Mouse (Mus musculus) E14TG2a.4 (cell line): ENCODE data around the gene Aif1.
A peak's percentile ranks its signal among the peaks of the same experiment; 100 is the strongest.

Experiments used
- H3K27me3 ChIP-seq: 2 replicates; pipeline ENCODE4 v1.6.1; 2014; ENCODE audit warnings: low read length, control low read depth; ENCODE audit not compliant: insufficient read depth
- H3K36me3 ChIP-seq: 2 replicates; pipeline ENCODE4 v1.6.1; 2014; ENCODE audit warnings: low read length, control low read depth; ENCODE audit not compliant: insufficient read depth
- H3K4me1 ChIP-seq: replicated peaks from 2 replicates; pipeline ENCODE4 v1.6.1; 2014; ENCODE audit warnings: low read depth, low read length, control low read depth
- H3K4me3 ChIP-seq: replicated peaks from 2 replicates; pipeline ENCODE4 v1.5.1; 2014; ENCODE audit warnings: mild to moderate bottlenecking, low read length
- H3K9me3 ChIP-seq: 2 replicates; pipeline ENCODE4 v1.6.1; 2014; ENCODE audit warnings: low read length, control low read depth
- CTCF ChIP-seq: conservative IDR thresholded peaks from 2 replicates; pipeline ENCODE4 v1.5.1; 2014; ENCODE audit warnings: low read length
- NANOG ChIP-seq: IDR thresholded peaks from 2 replicates; pipeline ENCODE4 v1.6.1; 2014; ENCODE audit warnings: borderline replicate concordance, low read length, mixed read lengths
- POU5F1 ChIP-seq: IDR thresholded peaks from 2 replicates; pipeline ENCODE4 v1.6.1; 2014; ENCODE audit warnings: low read length, borderline replicate concordance

Aif1 gene

GRCm38 (mm10) chr17:35165451-35166155 lies 10.3 kb downstream of the Aif1 start:
- Histone ChIP-seq H3K27me3 (0 out of 2 replicates have a peak, but pooled peaks cover 3% of the 10 kb centered on the region), H3K36me3 (peaks cover 39% of the 10 kb centered on the region), H3K4me3 (peak overlapping the region; percentile 83), H3K4me1 (peaks cover 43% of the 10 kb centered on the region), H3K9me3 (no peaks in the 10 kb centered on the region)
- no peak for TF ChIP-seq NANOG
- no peak for TF ChIP-seq CTCF
- peak; percentile 78; the same call in 1 of the 2 replicates for TF ChIP-seq POU5F1

DNA sequence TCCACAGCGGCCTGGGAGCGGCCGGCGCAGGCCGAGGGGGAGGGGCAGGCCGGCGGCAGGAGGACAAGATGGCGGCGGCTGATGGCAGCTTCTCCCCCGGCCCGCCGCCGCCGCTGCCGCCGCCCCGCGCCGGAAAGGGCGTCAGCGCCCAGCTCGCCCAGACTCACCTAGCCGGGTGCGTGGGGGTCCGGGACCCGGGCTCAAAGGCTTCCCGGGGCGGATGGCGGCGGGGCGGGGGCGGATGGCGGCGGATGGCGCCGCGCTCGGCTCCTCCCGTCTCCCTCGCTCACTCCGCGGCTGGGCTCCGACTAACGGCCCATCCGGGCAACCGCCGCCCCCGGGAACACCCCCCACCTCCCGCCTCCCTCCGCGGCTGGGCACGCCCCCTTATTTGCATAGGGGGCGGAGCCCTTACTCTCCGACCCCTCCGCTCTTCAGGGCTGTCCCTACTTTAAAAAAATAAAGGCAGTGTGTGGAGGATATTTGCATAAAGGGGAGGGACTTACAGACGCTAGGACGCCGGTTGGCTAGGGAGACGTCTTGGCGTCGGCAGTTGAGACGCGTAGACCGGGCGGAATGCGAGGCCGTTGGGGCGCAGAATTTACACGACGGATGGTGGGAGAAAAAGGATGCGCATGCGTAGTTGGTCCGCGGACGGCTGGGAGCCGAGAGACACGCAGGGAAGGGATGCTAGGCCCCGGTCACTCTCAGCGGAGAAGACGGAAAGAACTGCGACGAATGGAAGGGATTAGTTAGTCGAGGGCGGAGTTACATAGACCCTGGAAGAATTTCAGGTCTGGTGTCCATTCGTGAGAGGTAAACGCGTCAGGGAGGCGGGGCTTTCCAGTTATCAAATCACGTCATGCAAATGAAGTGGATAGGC lies 11.1 kb downstream of the Aif1 start, which contains the start of gene Prrc2a:
Prrc2a (minus strand) TSS at position 330 of the 883 bp plus-strand sequence.
- Histone ChIP-seq H3K4me1 (peaks cover 51% of the 10 kb centered on the region), H3K4me3 (peak within 1 kb of the TSS; percentile 99), H3K36me3 (peaks cover 47% of the 10 kb centered on the region), H3K9me3 (no peaks in the 10 kb centered on the region), H3K27me3 (no peaks in the 10 kb centered on the region)
- TF ChIP-seq CTCF (no peak), POU5F1 (no peak), NANOG (no peak)

- no peak for TF ChIP-seq POU5F1
- no peak for TF ChIP-seq CTCF
- no peak for TF ChIP-seq NANOG
- Histone ChIP-seq H3K27me3 (no peaks in the 10 kb centered on the region), H3K4me3 (peak overlapping the region; percentile 99), H3K4me1 (peaks cover 57% of the 10 kb centered on the region), H3K9me3 (no peaks in the 10 kb centered on the region), H3K36me3 (peaks cover 53% of the 10 kb centered on the region)
Measured at GRCm38 (mm10) chr17:35164218-35164567, 11.7 kb downstream of the Aif1 start.

DNA sequence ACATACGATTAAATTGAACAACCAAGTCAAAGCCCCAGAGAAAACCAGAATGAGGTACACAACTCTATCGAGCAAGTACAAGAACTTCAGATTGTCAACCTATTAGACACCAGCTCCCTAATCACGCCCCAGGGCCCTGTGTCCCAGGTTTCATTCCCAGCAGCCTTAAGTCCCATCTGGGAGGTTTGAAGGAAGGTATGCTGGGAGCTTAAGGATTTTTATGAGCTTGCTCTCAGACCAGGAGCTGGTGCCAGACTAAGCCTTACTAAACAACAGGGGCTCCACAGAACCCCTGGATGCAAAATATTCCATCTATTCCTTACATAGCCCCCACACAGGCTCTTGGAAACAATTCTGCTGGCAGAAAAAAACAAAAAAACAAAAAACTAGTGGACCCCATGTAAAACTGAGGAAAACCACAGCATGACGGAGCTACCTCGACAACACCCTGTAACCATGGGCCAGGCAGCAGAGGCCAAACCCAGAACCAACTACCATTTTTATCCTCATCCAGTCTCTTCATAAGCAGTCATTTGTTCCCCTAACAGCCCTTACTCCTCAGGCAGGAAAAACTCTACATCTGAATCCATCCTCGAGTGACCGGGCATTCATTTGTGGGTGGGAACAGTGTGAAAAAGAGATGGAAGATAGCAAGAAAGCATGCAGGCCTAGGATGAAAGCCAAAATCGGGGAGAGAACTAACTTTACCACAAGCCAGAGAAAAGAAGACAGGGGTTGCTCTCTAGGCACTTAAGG lies 12.4 kb downstream of the Aif1 start:
- Histone ChIP-seq H3K4me3 (peak overlapping the region; percentile 99), H3K27me3 (no peaks in the 10 kb centered on the region), H3K4me1 (peaks cover 64% of the 10 kb centered on the region), H3K36me3 (peaks cover 60% of the 10 kb centered on the region), H3K9me3 (no peaks in the 10 kb centered on the region)
- TF ChIP-seq NANOG (no peak), CTCF (no peak)

DNA sequence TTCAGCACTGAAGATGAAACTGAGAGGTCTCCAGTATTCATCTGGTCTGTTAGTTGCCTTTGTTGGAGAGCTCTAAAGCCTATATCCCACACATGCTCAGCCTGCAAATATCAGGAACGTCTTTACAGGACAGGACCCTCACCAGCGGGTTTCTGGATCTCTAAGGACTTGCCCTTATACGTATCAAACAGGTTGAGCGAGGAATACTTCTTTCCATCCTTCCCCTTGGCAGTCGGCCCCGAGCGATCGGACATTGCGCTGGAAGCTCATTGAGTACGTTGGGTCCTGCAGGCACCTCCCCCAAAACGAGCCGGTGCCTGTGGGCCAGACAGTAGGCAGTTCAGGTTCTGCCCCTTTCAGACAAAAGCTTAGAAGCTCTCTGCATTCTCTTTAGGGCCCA lies 13.1 kb downstream of the Aif1 start:
- TF ChIP-seq CTCF (no peak), NANOG (no peak), POU5F1 (no peak)
- H3K9me3 ChIP-seq, result no peaks in the 10 kb centered on the region

DNA sequence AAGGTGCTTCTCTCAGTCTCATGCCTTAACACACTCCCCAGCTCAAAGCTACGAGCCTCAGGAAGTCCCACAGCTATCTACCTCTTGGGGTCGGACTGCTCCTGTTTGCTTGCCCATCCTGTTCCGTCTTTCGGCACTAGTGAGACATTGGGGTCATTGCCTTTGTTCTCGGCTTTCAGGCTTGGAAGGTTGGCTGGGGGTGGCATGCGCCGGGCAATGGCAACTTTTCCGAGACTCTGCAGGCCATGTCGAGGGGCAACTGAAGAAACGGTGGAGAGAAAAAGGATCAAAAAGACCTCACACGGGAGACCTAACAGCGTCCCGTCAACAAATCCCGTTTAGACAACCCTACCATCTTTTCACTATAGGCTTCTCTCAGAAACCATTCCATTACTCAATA lies 13.7 kb downstream of the Aif1 start:
- peaks cover 69% of the 10 kb centered on the region for H3K36me3 ChIP-seq
- peak overlapping the region; percentile 99 for H3K4me3 ChIP-seq
- no peaks in the 10 kb centered on the region for H3K27me3 ChIP-seq
- H3K9me3 ChIP-seq, result no peaks in the 10 kb centered on the region
- peaks cover 78% of the 10 kb centered on the region for H3K4me1 ChIP-seq
- no peak for TF ChIP-seq POU5F1
- no peak for TF ChIP-seq CTCF
- no peak for TF ChIP-seq NANOG

More for the DNA sequence above, 13.1 kb downstream of the Aif1 start:
- H3K36me3 ChIP-seq, result peaks cover 65% of the 10 kb centered on the region
- peak overlapping the region; percentile 99 for H3K4me3 ChIP-seq
- H3K27me3 ChIP-seq, result no peaks in the 10 kb centered on the region
- H3K4me1 ChIP-seq, result peaks cover 72% of the 10 kb centered on the region

DNA sequence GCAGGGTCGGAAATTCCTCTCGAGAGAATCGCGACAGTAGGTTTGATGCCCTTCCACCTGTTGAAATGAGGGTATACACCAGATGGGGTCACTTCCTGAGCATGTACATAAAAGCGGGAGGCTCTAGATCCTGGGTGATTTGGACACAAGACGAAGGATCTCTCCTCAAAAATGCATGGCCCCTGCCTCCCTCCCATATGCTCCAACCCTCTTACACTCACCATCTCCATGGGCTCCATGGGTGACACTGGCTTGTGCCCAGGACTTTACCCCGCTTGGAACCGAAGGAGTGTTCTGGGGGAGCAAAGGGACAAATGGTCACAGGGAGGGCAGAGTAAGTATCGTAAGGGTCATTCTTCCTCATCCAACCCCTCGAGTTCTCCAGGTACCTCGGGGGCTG lies 14.4 kb downstream of the Aif1 start:
- Histone ChIP-seq H3K27me3 (no peaks in the 10 kb centered on the region), H3K4me1 (peaks cover 83% of the 10 kb centered on the region), H3K9me3 (no peaks in the 10 kb centered on the region), H3K4me3 (peak overlapping the region; percentile 99), H3K36me3 (peaks cover 76% of the 10 kb centered on the region)
- TF ChIP-seq CTCF (no peak), NANOG (no peak), POU5F1 (no peak)

DNA sequence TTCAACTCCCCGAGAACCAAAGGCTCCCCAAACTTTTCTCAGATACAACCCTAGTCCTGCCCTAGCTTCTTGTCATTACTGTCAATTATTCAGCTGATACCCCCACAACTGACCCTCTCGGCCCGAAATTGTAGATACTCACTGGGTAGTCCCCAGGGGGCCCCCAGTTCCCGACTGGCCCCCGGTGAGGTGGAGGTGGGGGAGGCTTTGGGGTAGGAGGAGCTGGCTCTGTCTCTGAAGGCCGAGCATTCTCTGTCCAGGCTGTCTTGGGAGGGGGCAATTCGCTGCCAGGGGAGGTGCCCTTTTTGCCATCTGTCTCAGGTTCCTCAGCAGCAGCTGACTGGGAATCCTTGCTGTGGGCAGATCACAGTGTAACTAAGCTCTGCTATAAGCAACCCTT lies 16.2 kb downstream of the Aif1 start:
- H3K9me3 ChIP-seq, result no peaks in the 10 kb centered on the region
- no peaks in the 10 kb centered on the region for H3K27me3 ChIP-seq
- H3K4me3 ChIP-seq, result no peak overlapping the region
- no peak for TF ChIP-seq POU5F1
- TF ChIP-seq NANOG, result no peak
- TF ChIP-seq CTCF, result no peak
- peaks cover 93% of the 10 kb centered on the region for H3K36me3 ChIP-seq
- peaks cover 92% of the 10 kb centered on the region for H3K4me1 ChIP-seq
